Mouse (Mus musculus): ENCODE data around the gene 4933406M09Rik.

DNA sequence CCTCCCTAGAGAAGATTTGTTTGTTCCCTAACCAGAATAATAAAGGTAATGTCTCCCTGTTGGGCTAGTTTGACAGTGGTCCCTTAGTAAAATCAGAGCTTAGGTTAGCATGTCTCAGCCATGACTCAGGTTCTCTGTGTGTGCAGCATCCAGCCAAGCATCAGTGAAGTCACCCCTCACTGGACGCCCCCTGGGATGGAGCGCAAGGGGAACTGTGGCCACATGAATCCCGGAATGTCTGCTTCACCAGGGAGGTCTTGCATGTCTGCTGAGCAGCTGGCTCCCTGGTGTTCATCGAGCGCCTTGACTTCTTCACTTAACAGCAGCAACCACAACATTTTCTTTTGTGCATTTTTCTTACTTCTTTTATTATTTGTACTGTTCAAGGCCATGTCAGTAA lies 8.1 kb downstream of the 4933406M09Rik start:
- TF ChIP-seq EP300 (IDR thresholded peaks at IDR 0.05) (no peak), CTCF (IDR thresholded peaks at IDR 0.05) (no peak)
